Mouse (Mus musculus): Measurements from ENCODE around the gene Hcrtr1. TPM values are rescaled to one million over a fixed set of nuclear protein-coding genes. Genes with fewer than 3 reads are reported as not detected.

Gene Hcrtr1
- total RNA-seq, 1 experiment: 0.22 TPM

DNA sequence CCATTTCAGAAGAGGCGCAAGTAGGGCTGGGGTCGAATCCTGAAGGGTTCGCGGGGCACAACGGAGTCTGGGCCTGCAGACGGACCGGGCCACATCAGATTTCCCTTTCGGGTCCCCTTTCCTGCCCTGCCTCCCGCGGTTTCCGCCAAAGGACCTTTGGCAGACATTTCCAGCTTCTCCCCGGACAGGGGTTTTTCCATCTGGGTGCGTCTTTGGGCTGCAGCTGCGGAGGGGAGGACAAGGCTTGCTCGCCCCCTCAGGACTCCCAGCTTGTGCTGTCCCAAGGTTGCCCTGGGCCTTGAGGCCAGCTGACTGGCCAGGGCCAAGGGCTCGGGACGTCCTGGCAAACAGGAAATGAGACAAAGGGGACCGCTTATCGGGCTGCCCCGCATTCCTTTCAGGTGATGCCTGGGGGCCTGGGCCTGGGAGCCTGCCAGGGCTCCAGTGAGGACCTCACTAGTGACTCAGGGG lies 24.3 kb upstream of the Hcrtr1 start:
- Histone ChIP-seq H3K4me3 (ENCODE audit: insufficient read depth in 1 of 2, low read depth in 1 of 2, low read length in 2 of 2, poor library complexity in 1 of 2, severe bottlenecking in 1 of 2) (peak overlapping the region; percentile 1 to 36; a peak in 2 of 4 replicates), H3K27ac (ENCODE audit: insufficient read depth, low read depth, low read length, poor library complexity, severe bottlenecking) (no peak overlapping the region), H3K4me1 (ENCODE audit: control insufficient read depth in 2 of 2, insufficient read depth in 2 of 2, low read length in 2 of 2, poor library complexity in 1 of 2) (peaks cover 2 to 14% of the 10 kb centered on the region in 2 experiments; a peak in 2 of 4 replicates), H3K9me3 (ENCODE audit: control insufficient read depth, insufficient read depth, low read depth, low read length) (no peaks in the 10 kb centered on the region), H3K9ac (ENCODE audit: insufficient read depth, low read depth, low read length, poor library complexity, severe bottlenecking) (peak overlapping the region; percentile 9; the same call in 1 of the 2 replicates), H3K36me3 (ENCODE audit: control insufficient read depth, insufficient read depth, low read length, poor library complexity, severe bottlenecking) (no peaks in the 10 kb centered on the region)
- TF ChIP-seq ZNF384 (IDR thresholded peaks at IDR 0.05; ENCODE audit: low read depth, low read length) (no peak), CHD2 (IDR thresholded peaks at IDR 0.05; ENCODE audit: low read depth, low read length) (no peak), ZC3H11A (IDR thresholded peaks at IDR 0.05; ENCODE audit: borderline replicate concordance, low read depth, low read length) (no peak), HCFC1 (IDR thresholded peaks at IDR 0.05; ENCODE audit: borderline replicate concordance, insufficient read depth, low read length) (no peak), MAFK (IDR thresholded peaks at IDR 0.05; ENCODE audit: insufficient read depth, low read depth, low read length) (no peak)
- in situ Hi-C loops (cut with MboI; ENCODE audit: low sequenced_read_pairs in 2 of 2, unreplicated experiment in 2 of 2): no loop called here
- no peak for DNase-seq (ENCODE audit: low read depth, low spot score)

GRCm38 (mm10) chr4:130161349-130161748 lies 22.2 kb upstream of the Hcrtr1 start:
- DNase-seq (ENCODE audit: low read depth, low spot score): no peak
- no peaks in the 10 kb centered on the region for H3K36me3 ChIP-seq (ENCODE audit: control insufficient read depth, insufficient read depth, low read length, poor library complexity, severe bottlenecking)
- H3K9me3 ChIP-seq (ENCODE audit: control insufficient read depth, insufficient read depth, low read depth, low read length): no peaks in the 10 kb centered on the region
- H3K9ac ChIP-seq (ENCODE audit: insufficient read depth, low read depth, low read length, poor library complexity, severe bottlenecking): no peak overlapping the region
- TF ChIP-seq CHD2 (IDR thresholded peaks at IDR 0.05; ENCODE audit: low read depth, low read length) (no peak), MAFK (IDR thresholded peaks at IDR 0.05; ENCODE audit: insufficient read depth, low read depth, low read length) (no peak), ZC3H11A (IDR thresholded peaks at IDR 0.05; ENCODE audit: borderline replicate concordance, low read depth, low read length) (no peak), HCFC1 (IDR thresholded peaks at IDR 0.05; ENCODE audit: borderline replicate concordance, insufficient read depth, low read length) (no peak), ZNF384 (IDR thresholded peaks at IDR 0.05; ENCODE audit: low read depth, low read length) (no peak)
- no peak overlapping the region for H3K27ac ChIP-seq (ENCODE audit: insufficient read depth, low read depth, low read length, poor library complexity, severe bottlenecking)
- H3K4me3 ChIP-seq (ENCODE audit: insufficient read depth in 1 of 2, low read depth in 1 of 2, low read length in 2 of 2, poor library complexity in 1 of 2, severe bottlenecking in 1 of 2): no peak overlapping the region
- in situ Hi-C loops (cut with MboI; ENCODE audit: low sequenced_read_pairs in 2 of 2, unreplicated experiment in 2 of 2): no loop called here
- peaks cover 2 to 5% of the 10 kb centered on the region in 2 experiments; a peak in 2 of 4 replicates for H3K4me1 ChIP-seq (ENCODE audit: control insufficient read depth in 2 of 2, insufficient read depth in 2 of 2, low read length in 2 of 2, poor library complexity in 1 of 2)

DNA sequence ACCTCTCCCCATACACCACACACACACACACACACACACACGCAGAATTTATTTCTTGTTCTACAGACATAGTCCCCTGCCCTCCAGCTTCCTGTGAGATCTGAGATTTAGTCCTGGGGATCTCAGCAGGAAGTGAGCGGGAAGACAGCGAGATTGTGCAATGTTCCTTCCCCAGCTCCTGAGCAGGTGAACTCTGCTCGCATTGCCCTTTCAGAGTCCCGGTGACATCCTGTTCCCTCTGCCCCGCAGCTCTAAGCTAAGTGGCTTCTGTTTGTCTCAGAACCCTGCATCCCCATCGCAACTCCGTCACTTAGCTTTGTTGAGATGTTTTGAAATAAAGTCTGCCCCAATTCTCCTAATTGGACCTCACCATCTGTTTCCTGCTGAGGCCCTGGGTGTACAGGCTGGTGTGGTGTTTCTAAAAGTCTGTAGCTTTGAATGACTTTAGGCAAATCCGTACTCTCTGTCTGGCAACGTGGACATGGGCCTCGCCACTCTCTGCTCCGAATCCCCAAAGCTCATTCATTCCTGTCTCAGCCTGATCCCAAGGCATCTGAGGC lies 17.7 kb upstream of the Hcrtr1 start:
- no peak for DNase-seq (ENCODE audit: low read depth, low spot score)
- in situ Hi-C loops (cut with MboI; ENCODE audit: low sequenced_read_pairs in 2 of 2, unreplicated experiment in 2 of 2): no loop called here
- no peak for TF ChIP-seq ZC3H11A (IDR thresholded peaks at IDR 0.05; ENCODE audit: borderline replicate concordance, low read depth, low read length)
- no peak for TF ChIP-seq ZNF384 (IDR thresholded peaks at IDR 0.05; ENCODE audit: low read depth, low read length)
- TF ChIP-seq CHD2 (IDR thresholded peaks at IDR 0.05; ENCODE audit: low read depth, low read length): no peak
- no peak for TF ChIP-seq HCFC1 (IDR thresholded peaks at IDR 0.05; ENCODE audit: borderline replicate concordance, insufficient read depth, low read length)
- TF ChIP-seq MAFK (IDR thresholded peaks at IDR 0.05; ENCODE audit: insufficient read depth, low read depth, low read length): no peak
- Histone ChIP-seq H3K36me3 (ENCODE audit: control insufficient read depth, insufficient read depth, low read length, poor library complexity, severe bottlenecking) (no peaks in the 10 kb centered on the region), H3K9me3 (ENCODE audit: control insufficient read depth, insufficient read depth, low read depth, low read length) (no peaks in the 10 kb centered on the region), H3K27ac (ENCODE audit: insufficient read depth, low read depth, low read length, poor library complexity, severe bottlenecking) (no peak overlapping the region), H3K9ac (ENCODE audit: insufficient read depth, low read depth, low read length, poor library complexity, severe bottlenecking) (no peak overlapping the region), H3K4me1 (ENCODE audit: control insufficient read depth in 2 of 2, insufficient read depth in 2 of 2, low read length in 2 of 2, poor library complexity in 1 of 2) (peaks cover 0 to 2% of the 10 kb centered on the region in 2 experiments; a peak in 1 of 4 replicates), H3K4me3 (ENCODE audit: insufficient read depth in 1 of 2, low read depth in 1 of 2, low read length in 2 of 2, poor library complexity in 1 of 2, severe bottlenecking in 1 of 2) (no peak overlapping the region)

- Histone ChIP-seq H3K4me1 (ENCODE audit: control insufficient read depth in 2 of 2, insufficient read depth in 2 of 2, low read length in 2 of 2, poor library complexity in 1 of 2) (no peaks in the 10 kb centered on the region), H3K36me3 (ENCODE audit: control insufficient read depth, insufficient read depth, low read length, poor library complexity, severe bottlenecking) (no peaks in the 10 kb centered on the region), H3K4me3 (ENCODE audit: insufficient read depth in 1 of 2, low read depth in 1 of 2, low read length in 2 of 2, poor library complexity in 1 of 2, severe bottlenecking in 1 of 2) (no peak overlapping the region), H3K9me3 (ENCODE audit: control insufficient read depth, insufficient read depth, low read depth, low read length) (no peaks in the 10 kb centered on the region), H3K27ac (ENCODE audit: insufficient read depth, low read depth, low read length, poor library complexity, severe bottlenecking) (no peak overlapping the region), H3K9ac (ENCODE audit: insufficient read depth, low read depth, low read length, poor library complexity, severe bottlenecking) (no peak overlapping the region)
- TF ChIP-seq ZC3H11A (IDR thresholded peaks at IDR 0.05; ENCODE audit: borderline replicate concordance, low read depth, low read length) (no peak), CHD2 (IDR thresholded peaks at IDR 0.05; ENCODE audit: low read depth, low read length) (no peak), ZNF384 (IDR thresholded peaks at IDR 0.05; ENCODE audit: low read depth, low read length) (no peak)
- in situ Hi-C loops (cut with MboI; ENCODE audit: low sequenced_read_pairs in 2 of 2, unreplicated experiment in 2 of 2): no loop called here
- DNase-seq (ENCODE audit: low read depth, low spot score): no peak
Measured at GRCm38 (mm10) chr4:130154250-130154649, 15.1 kb upstream of the Hcrtr1 start.
